Mouse (Mus musculus) intestine, embryonic 16.5 days (tissue): Measurements from ENCODE around the gene Rasl10a. TPM values are rescaled to one million over a fixed set of nuclear protein-coding genes. Genes with fewer than 3 reads are reported as not detected.

ENCODE experiments used
- ATAC-seq: fragments of 200-750 bp; cut with Nextera tagmentation; 2 replicates; pipeline ENCODE4 v1.8.0; 2017; ENCODE audit warnings: moderate TSS enrichment, moderate library complexity
- H3K27ac ChIP-seq: fragments of 300-500 bp; sonication (generic); 2 replicates; pipeline ENCODE4 v1.5.1; 2014; ENCODE audit warnings: mild to moderate bottlenecking, low read length
- H3K27me3 ChIP-seq: fragments of 300-500 bp; sonication (generic); replicated peaks from 2 replicates; pipeline ENCODE4 v1.6.1; 2014; ENCODE audit warnings: low read length, control low read depth, mixed read lengths; ENCODE audit not compliant: control insufficient read depth, insufficient read depth
- H3K36me3 ChIP-seq: fragments of 300-500 bp; sonication (generic); 2 replicates; pipeline ENCODE4 v1.6.1; 2014; ENCODE audit warnings: low read length, control low read depth; ENCODE audit not compliant: control insufficient read depth, insufficient read depth
- H3K4me1 ChIP-seq: fragments of 300-500 bp; sonication (generic); 2 replicates; pipeline ENCODE4 v1.6.1; 2014; ENCODE audit warnings: low read length, control low read depth, mixed read lengths; ENCODE audit not compliant: control insufficient read depth, insufficient read depth
- H3K4me2 ChIP-seq: fragments of 300-500 bp; sonication (generic); 2 replicates; pipeline ENCODE4 v1.6.1; 2014; ENCODE audit warnings: low read depth, low read length, control low read depth
- H3K4me3 ChIP-seq: fragments of 300-500 bp; sonication (generic); 2 replicates; pipeline ENCODE4 v1.5.1; 2014; ENCODE audit warnings: mild to moderate bottlenecking, low read length
- H3K9ac ChIP-seq: fragments of 300-500 bp; sonication (generic); 2 replicates; pipeline ENCODE4 v1.6.1; 2014; ENCODE audit warnings: low read depth, low read length
- H3K9me3 ChIP-seq: fragments of 300-500 bp; sonication (generic); 2 replicates; pipeline ENCODE4 v1.6.1; 2016; ENCODE audit warnings: low read length, control low read depth; ENCODE audit not compliant: control insufficient read depth
- WGBS: fragments of 180-500 bp; shearing (Covaris S2); extraction: QIAGEN DNeasy Blood & Tissue Kit; methylation state at CpG from one replicate; pipeline ENCODE4 v1.1.7; 2014; 5-methylcytosine and 5-hydroxymethylcytosine counted together
- polyA plus RNA-seq: library from polyadenylated mRNA; unstranded; fragments of >200 nt; fragmentation: Nextera tagmentation; extraction: Ambion mirVana; gene quantifications from 2 replicates; pipeline ENCODE4 v1.2.1, GENCODE M21; 2015

Gene Rasl10a
- polyA plus RNA-seq, 1 experiment from 2014 or later = 0.71 TPM

DNA sequence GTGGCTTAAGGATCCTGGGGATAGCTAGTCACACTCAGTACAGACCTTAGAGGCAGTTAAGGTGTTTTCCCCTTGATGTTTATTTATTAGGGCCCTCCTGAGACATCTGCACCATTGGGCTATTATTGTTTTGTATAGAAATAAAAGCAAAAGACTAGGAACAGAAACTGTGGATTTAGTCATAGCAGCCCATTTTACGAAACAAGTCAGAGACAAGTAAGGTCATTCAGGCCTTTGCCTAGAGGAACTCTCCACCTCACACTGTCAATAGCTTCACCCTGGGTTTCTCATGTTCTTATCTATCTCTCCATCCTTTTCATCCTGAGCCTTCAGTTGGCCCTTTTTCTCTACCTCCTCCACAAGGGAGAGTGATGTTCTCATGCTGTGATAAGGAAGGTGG is 32.8 kb upstream of the Rasl10a start:
- Histone ChIP-seq H3K36me3 (no peaks in the 10 kb centered on the region; the same call in none of the 2 replicates), H3K9ac (no peak overlapping the region), H3K27ac (no peak overlapping the region), H3K9me3 (no peaks in the 10 kb centered on the region), H3K27me3 (no peaks in the 10 kb centered on the region), H3K4me2 (no peak overlapping the region), H3K4me3 (no peak overlapping the region), H3K4me1 (no peaks in the 10 kb centered on the region)
- WGBS = 100% methylated on average over 1 of the region's 1 CpGs
- ATAC-seq = no peak

DNA sequence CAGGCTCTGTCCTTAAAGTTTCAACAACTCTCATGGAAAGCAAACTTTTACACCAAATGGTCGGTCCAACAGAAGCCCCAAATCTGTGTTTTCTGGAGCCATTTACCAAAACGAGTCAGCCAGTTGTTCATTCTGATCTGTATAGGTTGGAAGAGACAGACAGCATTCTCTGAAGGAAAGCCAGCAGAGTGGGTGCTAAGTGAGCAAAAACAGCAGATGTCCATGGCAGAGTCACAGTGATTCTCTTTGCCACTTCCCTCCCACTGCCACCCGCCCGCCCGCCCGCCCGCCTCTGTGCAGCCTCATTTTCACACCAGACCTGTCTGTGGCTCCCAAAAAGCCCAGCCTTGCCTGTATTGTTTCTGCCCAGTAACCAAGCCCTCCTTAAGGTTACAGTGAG is 29.7 kb upstream of the Rasl10a start:
- Histone ChIP-seq H3K4me1 (no peaks in the 10 kb centered on the region), H3K9me3 (no peaks in the 10 kb centered on the region), H3K27me3 (no peaks in the 10 kb centered on the region), H3K4me3 (no peak overlapping the region), H3K36me3 (peaks cover 4% of the 10 kb centered on the region), H3K9ac (no peak overlapping the region), H3K4me2 (no peak overlapping the region), H3K27ac (no peak overlapping the region)
- 94% methylated on average over 7 of the region's 7 CpGs for WGBS
- no peak for ATAC-seq

DNA sequence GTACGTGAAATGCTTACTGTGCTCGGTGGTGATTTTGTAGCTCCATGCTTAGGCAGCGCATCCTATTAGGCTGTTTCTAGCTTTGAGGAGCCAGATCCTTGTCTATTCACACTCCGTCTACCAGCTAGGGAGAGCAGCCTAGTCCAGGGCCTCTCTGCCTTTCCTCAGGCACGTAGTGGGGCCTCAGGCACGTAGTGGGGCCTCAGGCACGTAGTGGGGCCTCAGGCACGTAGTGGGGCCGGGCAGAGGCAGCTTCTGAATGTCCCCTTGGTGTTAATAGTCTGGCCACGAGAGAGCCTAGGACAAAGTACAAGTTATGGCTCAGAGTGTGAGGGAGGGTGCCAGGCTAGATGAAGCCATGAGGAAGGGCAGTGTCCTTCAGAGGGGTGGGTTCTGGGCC is 25.2 kb upstream of the Rasl10a start:
- H3K27ac ChIP-seq = no peak overlapping the region
- H3K36me3 ChIP-seq = peaks cover 23% of the 10 kb centered on the region
- no peak overlapping the region for H3K4me3 ChIP-seq
- no peaks in the 10 kb centered on the region for H3K4me1 ChIP-seq
- no peaks in the 10 kb centered on the region for H3K9me3 ChIP-seq
- no peak overlapping the region for H3K9ac ChIP-seq
- ATAC-seq = no peak
- no peaks in the 10 kb centered on the region for H3K27me3 ChIP-seq
- WGBS = 93% methylated on average over 10 of the region's 10 CpGs
- no peak overlapping the region for H3K4me2 ChIP-seq

DNA sequence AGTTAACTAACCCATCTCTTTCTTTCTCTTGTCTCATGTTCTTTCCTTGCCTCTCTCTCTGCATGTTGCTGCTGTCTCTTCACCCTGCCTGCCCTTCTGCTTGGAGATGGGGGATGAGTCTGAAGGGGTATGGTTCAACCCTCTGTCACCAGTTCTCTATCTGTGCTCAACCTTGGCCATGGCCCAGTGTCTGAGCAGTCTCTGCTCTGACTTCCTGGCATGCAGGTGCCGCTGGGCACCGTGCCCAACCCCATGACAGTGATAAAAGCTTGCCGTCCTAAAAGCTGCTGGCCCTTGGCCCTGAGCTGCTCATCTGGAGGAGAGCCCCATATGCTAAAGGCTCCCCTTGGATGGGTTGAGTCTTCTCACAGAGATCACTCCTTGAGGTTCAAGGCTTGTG is 24.8 kb upstream of the Rasl10a start:
- H3K9ac ChIP-seq = no peak overlapping the region
- no peaks in the 10 kb centered on the region for H3K4me1 ChIP-seq
- WGBS = 92% methylated on average over 3 of the region's 3 CpGs
- H3K9me3 ChIP-seq = no peaks in the 10 kb centered on the region
- no peak overlapping the region for H3K4me2 ChIP-seq
- H3K27me3 ChIP-seq = no peaks in the 10 kb centered on the region
- H3K27ac ChIP-seq = no peak overlapping the region
- H3K4me3 ChIP-seq = no peak overlapping the region
- ATAC-seq = no peak
- H3K36me3 ChIP-seq = peaks cover 23% of the 10 kb centered on the region

DNA sequence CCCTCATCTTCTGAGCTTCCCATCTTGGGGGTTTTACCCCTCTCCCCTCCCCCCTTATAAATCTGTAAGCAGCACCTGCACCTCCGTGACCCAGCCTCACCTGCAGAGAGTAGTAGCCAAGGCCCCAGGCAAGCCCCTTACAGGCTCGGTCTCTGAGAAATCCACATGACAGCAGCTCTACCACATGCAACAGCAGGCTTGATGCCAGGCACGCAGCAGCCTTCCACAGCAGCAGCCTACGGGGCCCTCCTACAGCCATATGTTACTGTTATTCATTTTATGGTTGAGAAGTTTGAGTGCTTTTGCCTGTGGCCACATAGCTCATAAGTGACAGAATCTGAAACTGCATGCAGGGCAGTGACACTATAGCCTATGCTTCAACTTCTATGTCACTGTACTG is 22.5 kb upstream of the Rasl10a start:
- no peak overlapping the region for H3K27ac ChIP-seq
- ATAC-seq = no peak
- H3K9me3 ChIP-seq = no peaks in the 10 kb centered on the region
- 87% methylated on average over 4 of the region's 4 CpGs for WGBS
- no peak overlapping the region for H3K9ac ChIP-seq
- no peaks in the 10 kb centered on the region for H3K4me1 ChIP-seq
- H3K27me3 ChIP-seq = no peaks in the 10 kb centered on the region
- H3K4me2 ChIP-seq = no peak overlapping the region
- peaks cover 27% of the 10 kb centered on the region for H3K36me3 ChIP-seq
- H3K4me3 ChIP-seq = no peak overlapping the region

DNA sequence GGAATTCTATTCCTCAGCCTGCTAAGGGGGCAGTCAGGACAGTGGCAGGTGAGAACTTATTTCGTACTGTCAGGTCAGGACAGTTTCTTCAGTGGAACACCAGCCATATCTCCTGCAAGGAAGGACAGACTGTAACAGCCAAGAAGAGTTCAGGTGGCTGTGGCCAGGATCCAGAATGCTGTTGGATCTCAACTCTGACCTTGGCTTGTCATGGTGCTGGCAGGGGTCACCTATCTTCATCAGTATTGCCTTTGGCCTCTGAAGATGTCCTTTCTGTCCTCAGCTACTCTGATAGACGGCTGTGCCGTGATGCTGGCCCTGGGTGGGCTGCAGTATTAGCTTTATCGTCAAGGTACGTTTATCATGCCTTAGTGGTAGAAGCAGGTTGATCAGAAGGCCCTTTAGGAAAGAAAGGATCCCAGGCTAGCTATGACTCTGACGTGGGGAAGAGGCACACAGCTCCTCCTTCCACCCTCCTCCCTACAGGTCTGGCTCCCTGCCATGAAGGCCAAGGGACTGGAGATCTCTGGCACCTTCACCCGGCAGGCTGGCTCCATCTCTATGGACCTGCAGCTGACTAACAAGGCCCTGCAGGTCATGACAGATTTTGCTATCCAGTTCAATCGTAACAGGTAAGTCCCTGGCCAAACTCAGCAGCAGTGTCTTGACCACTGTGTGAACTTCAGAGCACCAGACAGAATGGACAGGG is 20.6 kb upstream of the Rasl10a start:
- no peaks in the 10 kb centered on the region for H3K9me3 ChIP-seq
- no peak overlapping the region for H3K4me2 ChIP-seq
- WGBS = 81% methylated on average over 8 of the region's 8 CpGs
- ATAC-seq = no peak
- H3K36me3 ChIP-seq = peaks cover 31% of the 10 kb centered on the region
- no peak overlapping the region for H3K9ac ChIP-seq
- no peak overlapping the region for H3K27ac ChIP-seq
- H3K4me1 ChIP-seq = no peaks in the 10 kb centered on the region
- no peaks in the 10 kb centered on the region for H3K27me3 ChIP-seq
- H3K4me3 ChIP-seq = no peak overlapping the region

DNA sequence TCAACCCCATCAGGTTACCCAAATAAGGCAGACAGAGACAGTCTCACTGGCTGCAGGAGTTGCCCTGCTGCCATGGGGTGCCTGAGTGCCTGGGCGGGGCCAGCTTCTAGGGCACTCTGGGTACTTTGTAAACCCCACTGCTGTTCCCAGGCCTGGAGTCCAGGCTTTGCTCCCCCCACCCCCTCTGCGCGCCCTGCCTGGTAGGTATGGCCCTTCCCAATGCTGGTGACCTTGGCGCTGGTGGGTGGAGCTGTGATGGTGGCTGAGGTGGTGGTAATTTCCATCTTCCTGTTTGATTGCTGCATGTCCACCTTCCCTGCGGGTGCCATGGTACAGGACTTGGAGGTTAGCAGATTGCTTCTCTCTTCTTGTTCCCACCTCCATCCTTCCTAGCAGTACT is 17.3 kb upstream of the Rasl10a start:
- Histone ChIP-seq H3K4me1 (no peaks in the 10 kb centered on the region), H3K4me3 (no peak overlapping the region), H3K27me3 (no peaks in the 10 kb centered on the region), H3K36me3 (peaks cover 12% of the 10 kb centered on the region; the same call in 1 of the 2 replicates), H3K9me3 (no peaks in the 10 kb centered on the region), H3K4me2 (no peak overlapping the region), H3K27ac (no peak overlapping the region), H3K9ac (no peak overlapping the region)
- ATAC-seq = no peak
- 90% methylated on average over 5 of the region's 5 CpGs for WGBS

DNA sequence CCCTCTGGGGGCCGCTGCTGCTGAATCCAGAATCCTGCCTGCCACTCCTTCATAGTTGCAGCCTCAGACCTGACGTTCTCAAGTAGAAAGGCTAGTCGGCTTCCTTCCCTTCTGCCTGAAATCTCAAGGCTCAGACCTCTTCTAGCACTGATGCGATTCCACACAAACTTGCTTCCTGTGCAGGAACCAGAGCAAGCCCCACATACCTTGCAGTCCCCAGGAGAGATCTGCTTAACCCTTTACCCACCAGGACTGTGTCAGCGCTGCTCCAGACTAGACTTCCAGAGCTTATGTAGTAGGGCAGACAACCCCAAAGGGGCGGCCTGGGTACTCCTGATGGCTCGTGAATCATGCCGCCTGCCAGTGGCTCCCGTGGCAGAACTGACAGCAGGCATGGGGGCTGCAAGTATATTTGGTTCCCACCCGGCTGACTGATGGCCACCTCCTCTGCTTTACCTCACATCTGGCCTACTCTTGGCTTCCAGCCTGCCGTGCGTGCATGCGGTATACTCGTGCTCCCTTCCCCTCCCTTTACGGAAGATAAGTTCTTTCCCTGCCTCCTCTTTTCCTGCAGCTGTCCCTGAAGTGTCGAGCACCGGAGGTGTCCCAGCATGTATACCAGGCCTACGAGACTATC is 16.7 kb upstream of the Rasl10a start:
- H3K36me3 ChIP-seq = peaks cover 12% of the 10 kb centered on the region; the same call in 1 of the 2 replicates
- WGBS = 66% methylated on average over 18 of the region's 18 CpGs

DNA sequence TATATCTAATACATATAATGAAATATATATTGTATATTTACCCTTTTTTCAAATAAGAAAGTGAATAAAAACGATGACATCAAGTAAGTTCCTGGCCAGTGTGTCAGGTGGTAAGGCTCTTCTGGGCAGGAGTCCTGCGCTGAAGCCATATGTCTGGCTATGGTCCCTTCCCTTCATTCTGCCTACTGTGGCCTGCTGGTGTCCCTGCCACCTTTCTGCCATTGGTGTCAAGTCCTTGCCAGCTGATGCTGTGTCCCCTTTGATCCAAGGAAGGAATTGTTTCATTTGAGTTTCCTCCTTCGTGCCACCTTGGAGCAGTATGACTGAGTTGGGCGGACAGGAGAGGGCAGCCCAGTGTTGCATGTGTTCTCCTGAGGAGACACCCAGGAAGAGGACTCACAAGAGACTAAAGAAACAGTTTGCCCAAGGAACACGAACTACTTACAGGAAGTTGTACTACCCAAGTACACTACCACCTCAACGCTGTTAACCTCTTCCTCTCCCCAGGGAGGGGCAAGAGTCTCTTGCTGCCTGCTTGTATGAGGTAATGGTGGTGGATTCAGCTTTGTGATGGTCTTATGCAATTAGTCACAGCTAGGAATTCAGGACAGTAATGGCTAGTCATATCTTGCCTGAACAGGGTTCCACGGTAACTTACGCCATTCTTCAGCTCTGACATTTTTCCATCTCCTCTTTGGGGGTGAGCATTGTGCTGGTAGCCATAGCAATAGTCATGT is 15.1 kb upstream of the Rasl10a start:
- Histone ChIP-seq H3K4me1 (no peaks in the 10 kb centered on the region), H3K4me2 (no peak overlapping the region), H3K9me3 (no peaks in the 10 kb centered on the region), H3K9ac (no peak overlapping the region), H3K36me3 (peaks cover 12% of the 10 kb centered on the region; the same call in 1 of the 2 replicates), H3K27ac (no peak overlapping the region), H3K4me3 (no peak overlapping the region), H3K27me3 (no peaks in the 10 kb centered on the region)
- no peak for ATAC-seq
- 88% methylated on average over 8 of the region's 8 CpGs for WGBS

More for the DNA sequence above, 16.7 kb upstream of the Rasl10a start:
- Histone ChIP-seq H3K27me3 (no peaks in the 10 kb centered on the region), H3K4me3 (no peak overlapping the region), H3K9ac (no peak overlapping the region), H3K4me2 (no peak overlapping the region), H3K4me1 (no peaks in the 10 kb centered on the region), H3K9me3 (no peaks in the 10 kb centered on the region), H3K27ac (no peak overlapping the region)
- no peak for ATAC-seq
